Mouse (Mus musculus): ENCODE results near the gene Matk.

GRCm38 (mm10) chr10:81272356-81272755 lies 19.6 kb downstream of the Matk start:
- no peak for TF ChIP-seq CTCF (IDR thresholded peaks at IDR 0.05; ENCODE audit: borderline replicate concordance, insufficient read depth, low read depth, low read length)
- TF ChIP-seq POLR2A (IDR thresholded peaks at IDR 0.05; ENCODE audit: borderline replicate concordance, insufficient read depth, low read length): no peak

Data from cerebellum, adult 2 months (tissue).